Mouse (Mus musculus) bone marrow, adult 2 months (tissue): Measurements from ENCODE around the gene Armc10.

Experiments used
- CTCF ChIP-seq: fragments of 200-500 bp; IDR thresholded peaks from 2 replicates; pipeline ENCODE4 v1.5.1; 2011; ENCODE audit warnings: low read length, control low read depth; ENCODE audit not compliant: control insufficient read depth, insufficient read depth
- POLR2A ChIP-seq: fragments of 200-500 bp; IDR thresholded peaks from 2 replicates; pipeline ENCODE4 v1.6.1; 2011; ENCODE audit warnings: low read depth, mild to moderate bottlenecking, control low read depth, low read length, borderline replicate concordance; ENCODE audit not compliant: control insufficient read depth

DNA sequence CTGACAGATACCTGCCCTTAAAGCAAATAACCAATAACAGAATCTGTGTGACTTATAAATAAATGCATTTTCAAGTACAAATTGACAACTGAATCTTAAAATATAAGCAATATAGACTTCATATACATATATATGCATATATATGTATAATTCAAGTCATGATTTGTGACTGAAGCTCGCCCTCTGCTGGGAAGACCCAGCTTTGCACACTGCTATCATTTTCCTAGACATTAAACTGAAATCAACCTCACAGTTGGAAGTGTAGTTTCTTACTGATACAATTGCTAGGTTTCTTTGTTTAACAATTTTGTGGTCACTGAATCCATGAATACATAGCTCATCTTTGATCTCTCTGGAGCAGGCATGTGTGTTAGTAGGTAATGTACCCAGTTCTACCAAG lies 4.7 kb upstream of the Armc10 start:
- no peak for TF ChIP-seq POLR2A
- TF ChIP-seq CTCF = peak; percentile 21; the same call in 1 of the 2 replicates
